Mouse (Mus musculus) midbrain, embryonic 10.5 days (tissue): Measurements from ENCODE around the gene Xdh. TPM values are rescaled to one million over a fixed set of nuclear protein-coding genes. Genes with fewer than 3 reads are reported as not detected.

Experiments
- DNase-seq: peaks from one replicate; pipeline ENCODE4 v3.0.0-alpha.2; 2017; ENCODE audit warnings: low spot score
- H3K27ac ChIP-seq: fragments of 300-500 bp; sonication (generic); replicated peaks from 2 replicates; pipeline ENCODE4 v1.5.1; 2016; ENCODE audit warnings: mild to moderate bottlenecking
- H3K27me3 ChIP-seq: fragments of 300-500 bp; sonication (generic); 2 replicates; pipeline ENCODE4 v1.6.1; 2016; ENCODE audit warnings: low read depth, mild to moderate bottlenecking; ENCODE audit not compliant: poor library complexity, severe bottlenecking
- H3K36me3 ChIP-seq: fragments of 300-500 bp; sonication (generic); 2 replicates; pipeline ENCODE4 v1.6.1; 2016; ENCODE audit warnings: mild to moderate bottlenecking, moderate library complexity
- H3K4me1 ChIP-seq: fragments of 300-500 bp; sonication (generic); 2 replicates; pipeline ENCODE4 v1.6.1; 2016
- H3K4me3 ChIP-seq: fragments of 300-500 bp; sonication (generic); 2 replicates; pipeline ENCODE4 v1.5.1; 2016; ENCODE audit warnings: mild to moderate bottlenecking, moderate library complexity
- H3K9me3 ChIP-seq: fragments of 300-500 bp; sonication (generic); replicated peaks from 2 replicates; pipeline ENCODE4 v1.6.1; 2016; ENCODE audit warnings: mild to moderate bottlenecking
- WGBS: fragments of 180-500 bp; shearing (Covaris S2); methylation state at CpG from one replicate; pipeline ENCODE4 v1.1.7; 2016; 5-methylcytosine and 5-hydroxymethylcytosine counted together
- polyA plus RNA-seq: library from polyadenylated mRNA; unstranded; fragments of >200 nt; fragmentation: Nextera tagmentation; extraction: Ambion mirVana; gene quantifications from 2 replicates; pipeline ENCODE4 v1.2.1, GENCODE M21; 2016

The Xdh gene
- polyA plus RNA-seq, 1 experiment from 2014 or later = 0.19 TPM

GRCm38 (mm10) chr17:73893207-73893606, 56.8 kb downstream of the Xdh start:
- H3K9me3 ChIP-seq = no peaks in the 10 kb centered on the region
- no peak overlapping the region for H3K4me3 ChIP-seq
- H3K36me3 ChIP-seq = no peaks in the 10 kb centered on the region
- H3K4me1 ChIP-seq = no peaks in the 10 kb centered on the region
- no peak overlapping the region for H3K27ac ChIP-seq
- DNase-seq = no peak
- H3K27me3 ChIP-seq = no peaks in the 10 kb centered on the region
- 89% methylated on average over 10 of the region's 10 CpGs for WGBS

- Histone ChIP-seq H3K36me3 (no peaks in the 10 kb centered on the region), H3K4me1 (no peaks in the 10 kb centered on the region), H3K27me3 (no peaks in the 10 kb centered on the region), H3K4me3 (no peak overlapping the region), H3K9me3 (no peaks in the 10 kb centered on the region), H3K27ac (no peak overlapping the region)
- WGBS = 90% methylated on average over 1 of the region's 1 CpGs
- DNase-seq = no peak
These were observed 58.4 kb downstream of the Xdh start for GRCm38 (mm10) chr17:73891590-73891989.

GRCm38 (mm10) chr17:73886071-73886785, 63.8 kb downstream of the Xdh start:
- Histone ChIP-seq H3K4me3 (no peak overlapping the region), H3K27me3 (no peaks in the 10 kb centered on the region), H3K4me1 (no peaks in the 10 kb centered on the region), H3K9me3 (no peaks in the 10 kb centered on the region), H3K36me3 (no peaks in the 10 kb centered on the region), H3K27ac (no peak overlapping the region)
- DNase-seq = no peak
- WGBS = 92% methylated on average over 25 of the region's 25 CpGs

- H3K27ac ChIP-seq = no peak overlapping the region
- no peaks in the 10 kb centered on the region for H3K36me3 ChIP-seq
- peaks cover 9% of the 10 kb centered on the region for H3K4me1 ChIP-seq
- 86% methylated on average over 12 of the region's 12 CpGs for WGBS
- H3K4me3 ChIP-seq = no peak overlapping the region
- DNase-seq = no peak
- H3K27me3 ChIP-seq = no peaks in the 10 kb centered on the region
- H3K9me3 ChIP-seq = no peaks in the 10 kb centered on the region
These were observed 66.7 kb downstream of the Xdh start for GRCm38 (mm10) chr17:73883332-73883731.

GRCm38 (mm10) chr17:73882194-73882593, 67.8 kb downstream of the Xdh start:
- WGBS = 16% methylated on average over 9 of the region's 9 CpGs

GRCm38 (mm10) chr17:73881295-73881694, 68.7 kb downstream of the Xdh start:
- Histone ChIP-seq H3K36me3 (no peaks in the 10 kb centered on the region), H3K27me3 (no peaks in the 10 kb centered on the region), H3K4me1 (peaks cover 9% of the 10 kb centered on the region), H3K4me3 (no peak overlapping the region), H3K27ac (no peak overlapping the region), H3K9me3 (no peaks in the 10 kb centered on the region)
- no peak for DNase-seq
- WGBS = 81% methylated on average over 6 of the region's 6 CpGs

More at GRCm38 (mm10) chr17:73882194-73882593, 67.8 kb downstream of the Xdh start:
- Histone ChIP-seq H3K9me3 (no peaks in the 10 kb centered on the region), H3K27me3 (no peaks in the 10 kb centered on the region), H3K36me3 (no peaks in the 10 kb centered on the region), H3K4me3 (no peak overlapping the region), H3K4me1 (peaks cover 9% of the 10 kb centered on the region), H3K27ac (no peak overlapping the region)
- peak; percentile 78 for DNase-seq

GRCm38 (mm10) chr17:73880286-73880685, 69.7 kb downstream of the Xdh start:
- H3K27me3 ChIP-seq = no peaks in the 10 kb centered on the region
- H3K27ac ChIP-seq = peak overlapping the region; percentile 42; the same call in 1 of the 2 replicates
- H3K4me1 ChIP-seq = peaks cover 9% of the 10 kb centered on the region
- no peaks in the 10 kb centered on the region for H3K9me3 ChIP-seq
- H3K36me3 ChIP-seq = no peaks in the 10 kb centered on the region
- H3K4me3 ChIP-seq = no peak overlapping the region
- DNase-seq = no peak
- WGBS = 83% methylated on average over 6 of the region's 6 CpGs

GRCm38 (mm10) chr17:73879262-73879916, 70.6 kb downstream of the Xdh start:
- peaks cover 9% of the 10 kb centered on the region for H3K4me1 ChIP-seq
- WGBS = 90% methylated on average over 10 of the region's 10 CpGs
- DNase-seq = no peak

GRCm38 (mm10) chr17:73875674-73876073, 74.3 kb downstream of the Xdh start:
- Histone ChIP-seq H3K4me1 (peaks cover 9% of the 10 kb centered on the region), H3K27ac (no peak overlapping the region), H3K27me3 (no peaks in the 10 kb centered on the region), H3K4me3 (no peak overlapping the region), H3K36me3 (no peaks in the 10 kb centered on the region), H3K9me3 (no peaks in the 10 kb centered on the region)
- no peak for DNase-seq
- WGBS = 91% methylated on average over 7 of the region's 7 CpGs

More at GRCm38 (mm10) chr17:73879262-73879916, 70.6 kb downstream of the Xdh start:
- H3K36me3 ChIP-seq = no peaks in the 10 kb centered on the region
- H3K9me3 ChIP-seq = no peaks in the 10 kb centered on the region
- no peaks in the 10 kb centered on the region for H3K27me3 ChIP-seq
- no peak overlapping the region for H3K4me3 ChIP-seq
- H3K27ac ChIP-seq = peak overlapping the region; percentile 42; the same call in 1 of the 2 replicates

GRCm38 (mm10) chr17:73875268-73875667, 74.7 kb downstream of the Xdh start:
- 0 out of 2 replicates have a peak, but pooled peaks cover 1% of the 10 kb centered on the region for H3K9me3 ChIP-seq
- no peaks in the 10 kb centered on the region for H3K36me3 ChIP-seq
- 93% methylated on average over 4 of the region's 4 CpGs for WGBS
- no peak overlapping the region for H3K4me3 ChIP-seq
- H3K27ac ChIP-seq = no peak overlapping the region
- no peaks in the 10 kb centered on the region for H3K27me3 ChIP-seq
- DNase-seq = no peak
- peaks cover 9% of the 10 kb centered on the region for H3K4me1 ChIP-seq

- Histone ChIP-seq H3K36me3 (no peaks in the 10 kb centered on the region), H3K9me3 (0 out of 2 replicates have a peak, but pooled peaks cover 3% of the 10 kb centered on the region), H3K27me3 (no peaks in the 10 kb centered on the region), H3K27ac (no peak overlapping the region), H3K4me3 (no peak overlapping the region), H3K4me1 (no peaks in the 10 kb centered on the region)
- 90% methylated on average over 14 of the region's 14 CpGs for WGBS
- no peak for DNase-seq
These were observed 78.9 kb downstream of the Xdh start for GRCm38 (mm10) chr17:73870956-73871605.

- H3K27ac ChIP-seq = no peak overlapping the region
- 0 out of 2 replicates have a peak, but pooled peaks cover 3% of the 10 kb centered on the region for H3K9me3 ChIP-seq
- H3K27me3 ChIP-seq = no peaks in the 10 kb centered on the region
- DNase-seq = no peak
- no peaks in the 10 kb centered on the region for H3K4me1 ChIP-seq
- no peaks in the 10 kb centered on the region for H3K36me3 ChIP-seq
- WGBS = 91% methylated on average over 9 of the region's 9 CpGs
- no peak overlapping the region for H3K4me3 ChIP-seq
These were observed 80.8 kb downstream of the Xdh start for GRCm38 (mm10) chr17:73869008-73869685.
